Mouse (Mus musculus): ENCODE data around the gene Tmem63a. TPM values are rescaled to one million over a fixed set of nuclear protein-coding genes. Genes with fewer than 3 reads are reported as not detected.

Tmem63a gene
- polyA plus RNA-seq, 1 experiment: not detected

DNA sequence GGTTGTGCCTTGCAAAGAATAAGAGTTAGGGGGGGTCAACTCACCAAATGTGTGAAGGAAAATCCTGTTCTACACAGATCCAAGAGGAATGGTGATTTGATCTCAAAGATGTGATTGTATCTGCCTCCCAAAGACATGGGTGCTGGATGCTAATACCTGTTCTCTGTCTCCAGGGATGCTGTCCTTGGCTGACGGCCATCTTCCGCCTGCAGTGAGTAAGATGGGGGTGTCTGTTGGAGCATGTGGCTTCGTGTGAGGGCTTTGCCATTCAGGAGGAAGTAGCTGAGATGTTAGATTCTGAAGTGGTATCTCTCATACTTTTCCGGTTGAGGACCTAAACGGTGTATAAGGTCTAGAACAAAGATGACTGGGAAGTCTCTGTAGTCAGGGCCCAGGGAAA, 10.7 kb downstream of the Tmem63a start:
- Histone ChIP-seq H3K27ac (ENCODE audit: insufficient read depth, low read depth, low read length) (no peak overlapping the region), H3K4me3 (ENCODE audit: insufficient read depth, low read depth, low read length) (no peak overlapping the region), H3K4me1 (ENCODE audit: control insufficient read depth, insufficient read depth, low read length) (no peaks in the 10 kb centered on the region)
- no peak for TF ChIP-seq POLR2A (IDR thresholded peaks at IDR 0.05; ENCODE audit: insufficient read depth, low read depth, low read length)
- no peak for TF ChIP-seq CTCF (IDR thresholded peaks at IDR 0.05; ENCODE audit: insufficient read depth, low read depth, low read length)
- WGBS: 89% methylated on average over 5 of the region's 5 CpGs

DNA sequence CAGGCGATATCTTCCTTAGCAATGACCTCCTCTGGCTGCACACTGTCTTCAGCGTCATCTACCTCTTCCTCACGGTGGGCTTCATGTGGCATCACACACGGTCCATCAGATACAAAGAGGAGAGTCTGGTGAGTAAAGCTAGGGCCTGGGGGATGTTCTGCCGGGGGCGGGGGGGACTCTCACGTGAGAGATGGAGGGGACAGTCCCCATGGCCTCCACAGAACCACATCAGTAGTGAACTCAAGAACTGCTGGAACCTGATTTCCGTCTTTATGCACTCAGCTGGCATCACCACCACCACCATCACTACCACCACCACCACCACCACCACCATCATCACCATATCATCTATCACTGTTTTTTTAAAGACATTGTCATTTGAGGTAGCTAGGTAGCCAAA, 14.3 kb downstream of the Tmem63a start:
- no peak overlapping the region for H3K27ac ChIP-seq (ENCODE audit: insufficient read depth, low read depth, low read length)
- TF ChIP-seq CTCF (IDR thresholded peaks at IDR 0.05; ENCODE audit: insufficient read depth, low read depth, low read length) (no peak), POLR2A (IDR thresholded peaks at IDR 0.05; ENCODE audit: insufficient read depth, low read depth, low read length) (no peak)
- H3K4me3 ChIP-seq (ENCODE audit: insufficient read depth, low read depth, low read length): no peak overlapping the region
- no peaks in the 10 kb centered on the region for H3K4me1 ChIP-seq (ENCODE audit: control insufficient read depth, insufficient read depth, low read length)
- WGBS: 91% methylated on average over 8 of the region's 8 CpGs

DNA sequence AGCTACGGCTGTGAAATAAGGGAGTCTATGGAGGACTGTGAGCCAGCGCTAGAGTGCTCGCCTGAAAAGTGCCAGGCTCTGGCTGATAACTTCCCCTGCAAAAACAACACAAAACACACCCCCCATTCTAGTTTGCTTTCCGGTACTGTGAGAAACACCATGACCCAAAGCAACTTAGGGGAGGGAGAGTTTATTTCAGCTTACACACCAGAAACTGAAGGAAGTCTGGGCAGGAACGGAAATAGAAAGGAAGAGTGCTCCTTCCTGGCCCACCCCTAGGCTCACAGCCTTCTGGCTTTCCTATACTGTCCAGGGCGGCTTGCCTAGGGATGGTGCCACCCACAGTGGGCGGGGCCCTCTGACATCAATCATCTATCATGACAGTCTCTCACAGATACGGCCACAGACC, 14.8 kb downstream of the Tmem63a start:
- Histone ChIP-seq H3K4me3 (ENCODE audit: insufficient read depth, low read depth, low read length) (no peak overlapping the region), H3K27ac (ENCODE audit: insufficient read depth, low read depth, low read length) (no peak overlapping the region), H3K4me1 (ENCODE audit: control insufficient read depth, insufficient read depth, low read length) (no peaks in the 10 kb centered on the region)
- TF ChIP-seq CTCF (IDR thresholded peaks at IDR 0.05; ENCODE audit: insufficient read depth, low read depth, low read length): no peak
- no peak for TF ChIP-seq POLR2A (IDR thresholded peaks at IDR 0.05; ENCODE audit: insufficient read depth, low read depth, low read length)
- 86% methylated on average over 8 of the region's 8 CpGs for WGBS

DNA sequence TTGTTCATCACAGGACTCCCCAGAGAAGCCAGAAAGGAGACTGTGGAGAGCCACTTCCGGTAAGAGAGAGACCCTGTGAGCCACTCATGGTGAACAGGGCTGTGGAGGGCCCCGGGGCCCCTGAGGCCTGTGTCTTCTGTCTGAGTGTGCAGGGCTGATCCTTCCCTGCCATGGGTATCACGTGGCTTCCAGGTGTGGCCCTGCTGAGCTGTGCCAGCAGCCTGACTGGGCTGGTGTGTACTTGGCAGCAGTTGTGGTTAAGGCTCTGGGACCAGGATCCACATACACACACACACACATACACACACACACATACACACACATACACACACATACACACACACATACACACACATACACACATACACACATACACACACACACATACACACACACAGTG, 15.8 kb downstream of the Tmem63a start:
- TF ChIP-seq CTCF (IDR thresholded peaks at IDR 0.05; ENCODE audit: insufficient read depth, low read depth, low read length): no peak
- TF ChIP-seq POLR2A (IDR thresholded peaks at IDR 0.05; ENCODE audit: insufficient read depth, low read depth, low read length): no peak
- Histone ChIP-seq H3K4me3 (ENCODE audit: insufficient read depth, low read depth, low read length) (no peak overlapping the region), H3K4me1 (ENCODE audit: control insufficient read depth, insufficient read depth, low read length) (no peaks in the 10 kb centered on the region), H3K27ac (ENCODE audit: insufficient read depth, low read depth, low read length) (no peak overlapping the region)
- 87% methylated on average over 3 of the region's 3 CpGs for WGBS

DNA sequence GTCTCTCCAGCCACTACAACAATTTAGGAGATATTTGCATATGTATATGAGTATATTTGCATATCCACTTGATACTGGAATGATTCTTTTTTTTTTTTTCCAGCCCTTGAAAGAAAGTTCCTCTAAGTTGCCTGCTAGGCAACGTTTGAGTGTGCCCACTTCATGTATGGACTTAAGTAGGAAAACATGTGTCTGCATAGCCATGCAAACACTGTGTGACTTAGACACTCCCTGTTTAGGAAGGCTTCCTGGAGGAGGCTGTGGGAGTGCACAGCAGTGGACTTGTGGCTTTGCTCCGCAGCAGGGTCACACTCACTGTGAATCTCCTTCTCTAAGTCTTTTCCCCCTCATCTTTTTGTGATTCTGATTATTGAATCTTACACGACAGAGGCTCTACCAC, 16.7 kb downstream of the Tmem63a start:
- WGBS: 62% methylated on average over 3 of the region's 3 CpGs
- no peak overlapping the region for H3K4me3 ChIP-seq (ENCODE audit: insufficient read depth, low read depth, low read length)
- H3K4me1 ChIP-seq (ENCODE audit: control insufficient read depth, insufficient read depth, low read length): no peaks in the 10 kb centered on the region
- TF ChIP-seq CTCF (IDR thresholded peaks at IDR 0.05; ENCODE audit: insufficient read depth, low read depth, low read length) (no peak), POLR2A (IDR thresholded peaks at IDR 0.05; ENCODE audit: insufficient read depth, low read depth, low read length) (no peak)
- no peak overlapping the region for H3K27ac ChIP-seq (ENCODE audit: insufficient read depth, low read depth, low read length)

DNA sequence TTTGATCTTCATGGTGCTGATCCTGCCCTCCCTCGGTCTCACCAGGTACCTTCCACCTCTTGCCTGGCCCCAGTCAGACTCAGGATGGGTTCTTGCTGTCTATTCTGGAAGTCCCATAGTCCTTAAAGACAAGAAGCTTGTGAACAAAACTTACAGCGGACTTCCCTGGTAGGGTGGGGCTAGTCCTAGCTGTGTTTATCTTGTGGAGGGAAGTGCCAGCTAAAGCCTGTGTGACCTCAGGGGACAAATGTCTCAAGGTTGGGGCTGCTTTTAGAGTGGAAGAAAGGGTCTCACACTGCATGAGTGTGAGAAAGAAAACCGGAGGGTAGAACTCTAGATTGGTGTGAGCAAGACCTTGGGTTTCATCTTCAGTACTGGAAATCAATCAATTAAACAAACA, 23.6 kb downstream of the Tmem63a start:
- H3K27ac ChIP-seq (ENCODE audit: insufficient read depth, low read depth, low read length): no peak overlapping the region
- no peak overlapping the region for H3K4me3 ChIP-seq (ENCODE audit: insufficient read depth, low read depth, low read length)
- no peaks in the 10 kb centered on the region for H3K4me1 ChIP-seq (ENCODE audit: control insufficient read depth, insufficient read depth, low read length)
- no peak for TF ChIP-seq POLR2A (IDR thresholded peaks at IDR 0.05; ENCODE audit: insufficient read depth, low read depth, low read length)
- TF ChIP-seq CTCF (IDR thresholded peaks at IDR 0.05; ENCODE audit: insufficient read depth, low read depth, low read length): no peak
- 94% methylated on average over 3 of the region's 3 CpGs for WGBS

DNA sequence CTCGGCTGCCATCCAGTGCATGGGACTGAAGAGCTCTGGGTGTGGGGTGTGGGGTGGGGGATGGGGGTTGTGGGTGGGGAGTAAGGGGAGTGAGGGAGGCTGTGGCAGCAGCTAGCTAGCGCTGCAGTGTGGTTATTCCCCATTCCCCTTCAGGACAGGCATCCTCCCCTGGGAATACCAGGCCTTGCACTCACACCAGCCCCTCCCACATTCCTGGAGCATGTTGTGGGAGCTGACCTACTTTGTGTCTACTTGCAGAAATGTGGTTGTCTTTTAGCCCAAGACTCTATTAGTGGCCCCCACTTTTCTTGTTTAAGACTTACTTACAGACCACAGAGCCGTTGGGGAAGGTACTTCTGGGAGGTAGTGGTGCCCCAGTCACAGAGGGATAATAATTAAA, 24.4 kb downstream of the Tmem63a start:
- H3K4me1 ChIP-seq (ENCODE audit: control insufficient read depth, insufficient read depth, low read length): no peaks in the 10 kb centered on the region
- H3K4me3 ChIP-seq (ENCODE audit: insufficient read depth, low read depth, low read length): no peak overlapping the region
- WGBS: 52% methylated on average over 3 of the region's 3 CpGs
- no peak overlapping the region for H3K27ac ChIP-seq (ENCODE audit: insufficient read depth, low read depth, low read length)
- TF ChIP-seq POLR2A (IDR thresholded peaks at IDR 0.05; ENCODE audit: insufficient read depth, low read depth, low read length) (no peak), CTCF (IDR thresholded peaks at IDR 0.05; ENCODE audit: insufficient read depth, low read depth, low read length) (no peak)

DNA sequence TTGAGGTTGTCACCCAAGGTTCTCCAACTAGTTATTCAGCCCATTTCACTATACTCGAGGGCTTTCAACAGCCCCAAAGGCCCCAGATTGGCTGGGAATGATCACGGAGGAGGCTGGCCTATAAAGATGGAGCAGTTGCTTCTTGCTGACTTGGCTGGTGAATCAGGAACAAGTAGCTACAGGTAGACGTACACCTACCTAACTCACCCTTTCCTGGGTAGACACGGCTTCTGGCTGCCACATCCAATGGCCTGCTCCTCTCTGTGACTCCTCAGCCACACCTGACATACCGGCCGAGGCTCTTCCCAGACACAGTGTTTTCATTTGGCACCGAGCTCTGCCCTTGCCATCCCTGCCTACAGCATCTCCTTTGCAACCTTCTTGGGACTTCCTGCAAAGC, 25.1 kb downstream of the Tmem63a start:
- H3K4me3 ChIP-seq (ENCODE audit: insufficient read depth, low read depth, low read length): no peak overlapping the region
- 93% methylated on average over 7 of the region's 7 CpGs for WGBS

DNA sequence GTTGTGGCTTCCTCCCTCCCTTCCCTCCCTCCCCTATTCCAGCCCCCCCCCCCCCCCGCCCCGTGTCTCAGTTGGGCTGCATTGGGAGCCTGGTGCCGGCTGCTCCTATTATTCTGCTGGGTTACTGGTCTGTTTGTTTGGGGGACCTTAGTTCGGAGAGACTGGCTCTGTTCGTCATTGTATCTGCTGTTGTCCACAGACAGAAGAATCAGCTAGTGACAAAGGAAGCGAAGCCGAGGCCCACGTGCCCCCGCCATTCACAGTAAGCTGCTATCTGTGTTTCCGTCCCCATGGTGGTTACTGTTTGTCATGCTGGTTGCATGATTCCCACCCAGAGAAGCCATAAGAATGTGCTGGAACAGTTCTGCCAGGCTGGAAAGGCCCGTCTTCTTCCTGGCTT, 30.8 kb downstream of the Tmem63a start:
- H3K4me1 ChIP-seq (ENCODE audit: control insufficient read depth, insufficient read depth, low read length): no peaks in the 10 kb centered on the region
- H3K4me3 ChIP-seq (ENCODE audit: insufficient read depth, low read depth, low read length): no peak overlapping the region
- no peak overlapping the region for H3K27ac ChIP-seq (ENCODE audit: insufficient read depth, low read depth, low read length)
- no peak for TF ChIP-seq CTCF (IDR thresholded peaks at IDR 0.05; ENCODE audit: insufficient read depth, low read depth, low read length)
- no peak for TF ChIP-seq POLR2A (IDR thresholded peaks at IDR 0.05; ENCODE audit: insufficient read depth, low read depth, low read length)
- WGBS: 77% methylated on average over 11 of the region's 11 CpGs

More for the DNA sequence above, 25.1 kb downstream of the Tmem63a start:
- TF ChIP-seq POLR2A (IDR thresholded peaks at IDR 0.05; ENCODE audit: insufficient read depth, low read depth, low read length) (no peak), CTCF (IDR thresholded peaks at IDR 0.05; ENCODE audit: insufficient read depth, low read depth, low read length) (no peak)
- Histone ChIP-seq H3K27ac (ENCODE audit: insufficient read depth, low read depth, low read length) (no peak overlapping the region), H3K4me1 (ENCODE audit: control insufficient read depth, insufficient read depth, low read length) (no peaks in the 10 kb centered on the region)

DNA sequence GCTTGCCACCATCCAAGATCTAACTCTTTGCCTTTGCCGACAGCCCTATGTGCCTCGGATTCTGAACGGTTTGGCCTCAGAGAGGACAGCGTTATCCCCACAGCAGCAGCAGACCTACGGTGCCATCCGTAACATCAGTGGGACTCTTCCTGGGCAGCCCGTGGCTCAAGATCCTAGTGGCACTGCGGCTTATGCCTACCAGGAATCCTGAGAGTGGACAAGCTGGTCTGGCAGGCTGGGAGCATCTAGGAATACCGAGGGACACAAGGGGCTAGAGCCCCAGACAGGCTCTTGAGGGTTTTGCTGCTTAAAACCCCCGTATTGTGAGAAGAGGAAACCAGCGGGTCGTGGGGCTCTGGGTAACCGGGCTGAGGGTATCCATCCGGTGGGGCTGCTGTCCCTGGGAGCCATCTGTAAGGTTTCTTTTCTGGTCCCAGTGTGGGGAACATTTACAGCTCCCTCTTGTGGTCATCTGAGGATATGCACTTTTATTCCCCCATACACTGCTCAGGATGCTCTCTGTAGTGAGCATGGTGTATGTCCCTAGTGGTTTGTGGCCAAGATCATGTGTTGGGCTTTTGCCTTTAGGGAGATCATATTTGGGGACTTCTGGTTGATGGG, 32.1 kb downstream of the Tmem63a start:
- WGBS: 61% methylated on average over 14 of the region's 14 CpGs
- no peak for TF ChIP-seq POLR2A (IDR thresholded peaks at IDR 0.05; ENCODE audit: insufficient read depth, low read depth, low read length)
- 0 out of 2 replicates have a peak, but pooled peaks have one; percentile 37 for TF ChIP-seq CTCF (IDR thresholded peaks at IDR 0.05; ENCODE audit: insufficient read depth, low read depth, low read length)
- H3K4me3 ChIP-seq (ENCODE audit: insufficient read depth, low read depth, low read length): no peak overlapping the region
- no peak overlapping the region for H3K27ac ChIP-seq (ENCODE audit: insufficient read depth, low read depth, low read length)
- H3K4me1 ChIP-seq (ENCODE audit: control insufficient read depth, insufficient read depth, low read length): no peaks in the 10 kb centered on the region
